Mouse (Mus musculus): ENCODE measurements around the gene Rasal2.

DNA sequence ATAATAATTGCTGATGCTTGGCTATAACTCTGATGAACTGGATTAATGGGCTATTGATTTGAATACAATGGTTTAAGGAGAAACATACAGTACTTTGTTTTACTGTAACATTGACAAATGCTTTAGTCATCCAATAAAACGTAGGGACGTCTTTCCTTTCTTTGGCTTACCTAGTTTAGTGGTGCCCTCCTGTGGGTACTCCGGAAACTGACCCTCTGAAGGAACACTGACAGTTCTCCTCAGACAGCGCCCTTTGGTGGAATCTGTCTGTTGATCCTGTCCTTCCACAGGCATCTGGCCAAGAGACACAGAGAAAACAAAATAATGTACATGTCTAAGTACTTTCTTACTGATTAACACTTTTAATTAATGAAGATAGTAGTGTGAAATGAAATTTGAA lies 125.8 kb downstream of the Rasal2 start:
- TF ChIP-seq TCF12 (IDR thresholded peaks at IDR 0.05; ENCODE audit: insufficient read depth, poor library complexity, severe bottlenecking) (no peak), POLR2A (IDR thresholded peaks at IDR 0.05; ENCODE audit: insufficient read length, low read depth) (no peak), USF1 (IDR thresholded peaks at IDR 0.05; ENCODE audit: low read depth) (no peak), POLR2AphosphoS2 (IDR thresholded peaks at IDR 0.05; ENCODE audit: insufficient read length, low read depth) (no peak)

Data from myocyte (in vitro differentiated cells).